In genomic region chr9:87626432-87626831, GRCm38 (mm10) we compare ENCODE assay signal across 20 mouse cellular contexts.
"Had no signal": no experiment of that assay in that cellular context is flagged by ENCODE, and none has a peak within 500 bp of the region (broad histone marks: within the 10 kb centered on the region; RNA-seq: fewer than 3 reads in every experiment).

No protein-coding gene starts in this region.

- H3K36me3 ChIP-seq: limb, embryonic 10.5 days; limb, embryonic 13.5 days; liver, embryonic 12.5 days; liver, embryonic 15.5 days had no signal

- H3K4me2 ChIP-seq: limb, embryonic 13.5 days; liver, embryonic 12.5 days; liver, embryonic 15.5 days had no signal

- H3K27ac ChIP-seq: kidney, postnatal 0 days; layer of hippocampus, adult 2 months; limb, embryonic 10.5 days; limb, embryonic 13.5 days; liver, embryonic 12.5 days; liver, embryonic 15.5 days; macrophage had no signal

- H3K4me1 ChIP-seq: limb, embryonic 13.5 days; liver, embryonic 12.5 days; liver, embryonic 15.5 days had no signal

- H3K4me3 ChIP-seq: layer of hippocampus, adult 2 months; limb, embryonic 10.5 days; limb, embryonic 13.5 days; liver, embryonic 12.5 days; liver, embryonic 15.5 days had no signal

- ATAC-seq: inflammation-experienced regulatory T-cells, adult 6 months; intestine, embryonic 16.5 days; liver, embryonic 12.5 days had no signal

- H3K9me3 ChIP-seq: limb, embryonic 10.5 days; limb, embryonic 13.5 days; liver, embryonic 12.5 days; liver, embryonic 15.5 days had no signal

- H3K27me3 ChIP-seq: limb, embryonic 13.5 days; liver, embryonic 12.5 days; liver, embryonic 15.5 days had no signal

- H3K9ac ChIP-seq: limb, embryonic 13.5 days; liver, embryonic 12.5 days; liver, embryonic 15.5 days had no signal

- DNase-seq: kidney, adult 18-20 months; kidney, adult 9 months; kidney, postnatal 25 days; layer of hippocampus, adult 9-11 months; liver; lung, adult 18-20 months; right cerebral cortex, adult 18-20 months; right cerebral cortex, postnatal 14 days; right cerebral cortex, postnatal 4 days; thymus, postnatal 14 days; thymus, postnatal 4 days had no signal
